Mouse (Mus musculus) liver, adult 2 months (tissue): Measurements from ENCODE around the gene Gm8180. TPM values are rescaled to one million over a fixed set of nuclear protein-coding genes. Genes with fewer than 3 reads are reported as not detected.
"Not testable (repeated sequence)": the region's sequence is repeated elsewhere in the genome, so short reads cannot be mapped to it uniquely, and the experiment has no call there.

Source experiments
- DNase-seq: peaks from one replicate; pipeline ENCODE4 v3.0.0-alpha.2; 2011; ENCODE audit warnings: low read depth, low spot score; ENCODE audit errors: extremely low read depth
- H3K27ac ChIP-seq: fragments of 200-500 bp; replicated peaks from 2 replicates; pipeline ENCODE4 v1.5.1; 2012; ENCODE audit warnings: low read depth, mild to moderate bottlenecking, control low read depth, inconsistent platforms, low read length; ENCODE audit not compliant: insufficient read depth
- H3K27me3 ChIP-seq: fragments of 200-500 bp; 2 replicates; pipeline ENCODE4 v1.6.1; 2012; ENCODE audit warnings: mild to moderate bottlenecking, moderate library complexity, low read length, inconsistent platforms; ENCODE audit not compliant: control insufficient read depth, insufficient read depth
- H3K36me3 ChIP-seq: fragments of 200-500 bp; 2 replicates; pipeline ENCODE4 v1.6.1; 2012; ENCODE audit warnings: low read length, inconsistent platforms; ENCODE audit not compliant: control insufficient read depth, insufficient read depth
- H3K4me1 ChIP-seq: fragments of 200-500 bp; 2 replicates; pipeline ENCODE4 v1.6.1; 2011; ENCODE audit warnings: low read length; ENCODE audit not compliant: control insufficient read depth, insufficient read depth
- H3K4me3 ChIP-seq: fragments of 200-500 bp; 2 replicates; pipeline ENCODE4 v1.5.1; 2011; ENCODE audit warnings: low read depth, mild to moderate bottlenecking, control low read depth, low read length, moderate library complexity; ENCODE audit not compliant: insufficient read depth
- H3K79me2 ChIP-seq: fragments of 200-500 bp; 2 replicates; pipeline ENCODE4 v1.6.1; 2012; ENCODE audit warnings: inconsistent platforms, mild to moderate bottlenecking, low read length, moderate library complexity; ENCODE audit not compliant: control insufficient read depth, insufficient read depth
- H3K9ac ChIP-seq: fragments of 200-500 bp; 2 replicates; pipeline ENCODE4 v1.6.1; 2012; ENCODE audit warnings: low read depth, mild to moderate bottlenecking, control low read depth, inconsistent platforms, low read length
- POLR2A ChIP-seq: fragments of 200-500 bp; IDR thresholded peaks from 2 replicates; pipeline ENCODE4 v1.6.1; 2011; ENCODE audit warnings: low read length, control low read depth; ENCODE audit not compliant: insufficient read depth; ENCODE audit errors: extremely low read depth
- WGBS: fragments of 180-500 bp; shearing (Covaris S2); methylation state at CpG from one replicate; pipeline ENCODE4 v1.1.7; 2018; 5-methylcytosine and 5-hydroxymethylcytosine counted together
- polyA plus RNA-seq: library from polyadenylated mRNA; depleted of rRNA; stranded (reverse); fragments of >200 nt; gene quantifications from 2 replicates; pipeline ENCODE4 v1.2.3, GENCODE M21; 2012; rRNA removed
- total RNA-seq: library from RNA; depleted of rRNA; stranded (reverse); fragments of >200 nt; gene quantifications from 2 replicates; pipeline ENCODE4 v1.2.3, GENCODE M21; 2014; rRNA removed

Gene Gm8180
- total and polyA plus RNA-seq, 2 experiments, result not detected

GRCm38 (mm10) chr14:43796069-43796904, 11.7 kb upstream of the Gm8180 start:
- Histone ChIP-seq H3K4me3 (no peak overlapping the region), H3K9ac (no peak overlapping the region), H3K79me2 (no peaks in the 10 kb centered on the region), H3K4me1 (peaks cover 3% of the 10 kb centered on the region; the same call in 1 of the 2 replicates), H3K36me3 (no peaks in the 10 kb centered on the region), H3K27ac (no peak overlapping the region), H3K27me3 (no peaks in the 10 kb centered on the region)
- DNase-seq, result no peak
- 28% methylated on average over 14 of the region's 14 CpGs for WGBS
- no peak for TF ChIP-seq POLR2A

GRCm38 (mm10) chr14:43793811-43794210, 9.3 kb upstream of the Gm8180 start:
- peak; percentile 56 for DNase-seq
- WGBS, result 32% methylated on average over 5 of the region's 5 CpGs
- H3K4me3 ChIP-seq, result not testable (repeated sequence)

GRCm38 (mm10) chr14:43747566-43747965, 37.0 kb downstream of the Gm8180 start, which contains the start of gene Gm6526:
TSS of gene Gm6526 (plus strand) at chr14:43747866.
- not testable (repeated sequence) for DNase-seq, H3K9ac ChIP-seq
- WGBS, result 78% methylated on average over 4 of the region's 4 CpGs

More at GRCm38 (mm10) chr14:43793811-43794210, 9.3 kb upstream of the Gm8180 start:
- H3K27ac ChIP-seq, H3K79me2 ChIP-seq, H3K27me3 ChIP-seq, H3K36me3 ChIP-seq, H3K9ac ChIP-seq, H3K4me1 ChIP-seq: not testable (repeated sequence)

More at GRCm38 (mm10) chr14:43747566-43747965, 37.0 kb downstream of the Gm8180 start, which contains the start of gene Gm6526:
- H3K4me1 ChIP-seq, H3K27ac ChIP-seq, H3K79me2 ChIP-seq, H3K4me3 ChIP-seq, H3K27me3 ChIP-seq, H3K36me3 ChIP-seq: not testable (repeated sequence)

Other genes with a start within 250 kb of the Gm8180 start
- not detected in 2 replicates for gene Gm5799, start 241.2 kb downstream of the Gm8180 start, total RNA-seq
- gene Gm5799, start 241.2 kb downstream of the Gm8180 start, polyA plus RNA-seq, result not detected in 2 replicates
- gene Gm17654, start 205.6 kb downstream of the Gm8180 start, total RNA-seq, result not detected in 2 replicates
- gene Gm17654, start 205.6 kb downstream of the Gm8180 start, polyA plus RNA-seq, result not detected in 2 replicates
- not detected in 2 replicates for gene Gm10375, start 176.7 kb downstream of the Gm8180 start, total RNA-seq
- not detected in 2 replicates for gene Gm10375, start 176.7 kb downstream of the Gm8180 start, polyA plus RNA-seq
- not detected in 2 replicates for gene Gm8165, start 107.5 kb downstream of the Gm8180 start, total RNA-seq
- not detected in 2 replicates for gene Gm8165, start 107.5 kb downstream of the Gm8180 start, polyA plus RNA-seq
- gene Gm7324, start 86.9 kb downstream of the Gm8180 start, total RNA-seq, result 0.09 and 0.13 TPM in 2 replicates
- not detected in 2 replicates for gene Gm7324, start 86.9 kb downstream of the Gm8180 start, polyA plus RNA-seq
- gene Gm16506, start 57.3 kb downstream of the Gm8180 start, total RNA-seq, result not detected in 2 replicates
- not detected in 2 replicates for gene Gm16506, start 57.3 kb downstream of the Gm8180 start, polyA plus RNA-seq
- not detected in 2 replicates for gene Gm6526, start 36.9 kb downstream of the Gm8180 start, total RNA-seq
- not detected in 2 replicates for gene Gm6526, start 36.9 kb downstream of the Gm8180 start, polyA plus RNA-seq
- not detected in 2 replicates for gene Ear1, start 90.8 kb upstream of the Gm8180 start, total RNA-seq
- 0.17 TPM in 1 of 2 replicates, not detected in the other for gene Ear1, start 90.8 kb upstream of the Gm8180 start, polyA plus RNA-seq
- gene Ear10, start 138.8 kb upstream of the Gm8180 start, total RNA-seq, result not detected in 2 replicates
- not detected in 2 replicates for gene Ear10, start 138.8 kb upstream of the Gm8180 start, polyA plus RNA-seq
- 0.28 and 0.34 TPM in 2 replicates for gene Gm8113, start 140.6 kb upstream of the Gm8180 start, total RNA-seq
- 0.11 and 0.21 TPM in 2 replicates for gene Gm8113, start 140.6 kb upstream of the Gm8180 start, polyA plus RNA-seq
- gene Ang5, start 172.3 kb upstream of the Gm8180 start, total RNA-seq, result not detected in 2 replicates
- gene Ang5, start 172.3 kb upstream of the Gm8180 start, polyA plus RNA-seq, result not detected in 2 replicates
- not detected in 2 replicates for gene Ang6, start 217.5 kb upstream of the Gm8180 start, total RNA-seq
- gene Ang6, start 217.5 kb upstream of the Gm8180 start, polyA plus RNA-seq, result not detected in 2 replicates